In genomic region chr16:91917631-91918096, GRCm38 (mm10) we compare ENCODE assay signal across 7 mouse cellular contexts.
A peak's percentile ranks its signal among the peaks of the same experiment; 100 is the strongest.
DNase-seq lines count a peak whose midpoint lies in the region; ATAC-seq lines count a peak whose summit lies in the region.

No protein-coding gene starts in this region.

- WGBS in embryonic facial prominence, embryonic 11.5 days: 41% methylated on average over 17 of the region's 17 CpGs
- WGBS in limb, embryonic 11.5 days: 43% methylated on average over 17 of the region's 17 CpGs
- 30% methylated on average over 17 of the region's 17 CpGs for WGBS in midbrain, embryonic 14.5 days

- no peak overlapping the region; the same call in 1 of the 2 replicates for H3K4me2 ChIP-seq in embryonic facial prominence, embryonic 11.5 days (ENCODE audit: low read depth, low read length)
- H3K4me2 ChIP-seq in limb, embryonic 11.5 days (ENCODE audit: low read depth, severe bottlenecking): no peak overlapping the region
- peak overlapping the region; percentile 35 for H3K4me2 ChIP-seq in midbrain, embryonic 14.5 days (ENCODE audit: low read length)

- no peaks in the 10 kb centered on the region for H3K9me3 ChIP-seq in embryonic facial prominence, embryonic 11.5 days (replicated peaks; ENCODE audit: control insufficient read depth, low read length)
- H3K9me3 ChIP-seq in limb, embryonic 11.5 days (ENCODE audit: control insufficient read depth, low read length): no peaks in the 10 kb centered on the region
- no peaks in the 10 kb centered on the region for H3K9me3 ChIP-seq in midbrain, embryonic 14.5 days (ENCODE audit: control insufficient read depth, low read length)

- H3K27me3 ChIP-seq in embryonic facial prominence, embryonic 11.5 days (ENCODE audit: control insufficient read depth, insufficient read depth, low read length): no peaks in the 10 kb centered on the region
- no peaks in the 10 kb centered on the region for H3K27me3 ChIP-seq in limb, embryonic 11.5 days (ENCODE audit: control insufficient read depth, insufficient read depth, low read length)
- no peaks in the 10 kb centered on the region for H3K27me3 ChIP-seq in midbrain, embryonic 14.5 days (ENCODE audit: control insufficient read depth, insufficient read depth, low read length)

- peak overlapping the region; percentile 37 for H3K9ac ChIP-seq in embryonic facial prominence, embryonic 11.5 days (replicated peaks; ENCODE audit: low read length)
- no peak overlapping the region; the same call in 1 of the 2 replicates for H3K9ac ChIP-seq in limb, embryonic 11.5 days (ENCODE audit: low read length)
- no peak overlapping the region for H3K9ac ChIP-seq in midbrain, embryonic 14.5 days (replicated peaks; ENCODE audit: low read length)

- ATAC-seq in embryonic facial prominence, embryonic 11.5 days (replicated peaks; ENCODE audit: insufficient number of reproducible peaks, low FRiP score, low TSS enrichment, low read depth): 0 out of 2 replicates have a peak, but pooled peaks have one; percentile 27
- ATAC-seq in limb, embryonic 11.5 days (ENCODE audit: insufficient number of reproducible peaks, low FRiP score, low TSS enrichment, low read depth): peak; percentile 48; the same call in 1 of the 2 replicates
- no peak for ATAC-seq in midbrain, embryonic 14.5 days (ENCODE audit: low FRiP score, low TSS enrichment)

- no peak overlapping the region for H3K27ac ChIP-seq in embryonic facial prominence, embryonic 11.5 days (replicated peaks; ENCODE audit: low read depth, low read length)
- no peak overlapping the region for H3K27ac ChIP-seq in limb, embryonic 11.5 days (replicated peaks; ENCODE audit: low read depth, low read length)
- H3K27ac ChIP-seq in midbrain, embryonic 14.5 days (replicated peaks; ENCODE audit: low read depth, low read length): no peak overlapping the region

- DNase-seq in adrenal gland, postnatal 25 days: peak; percentile 83
- peak; percentile 90 for DNase-seq in embryonic facial prominence, embryonic 11.5 days (ENCODE audit: low spot score)
- DNase-seq in heart, adult 11 months: peak; percentile 98
- DNase-seq in kidney, adult 11 months: peak; percentile 80
- DNase-seq in limb, embryonic 11.5 days (ENCODE audit: low spot score): peak; percentile 91
- peak; percentile 82 for DNase-seq in midbrain, embryonic 14.5 days
- DNase-seq in spleen, adult 12 weeks (ENCODE audit: low spot score): peak; percentile 72

- no peaks in the 10 kb centered on the region for H3K36me3 ChIP-seq in embryonic facial prominence, embryonic 11.5 days (replicated peaks; ENCODE audit: control insufficient read depth, insufficient read depth, low read depth, low read length)
- H3K36me3 ChIP-seq in limb, embryonic 11.5 days (ENCODE audit: control insufficient read depth, insufficient read depth, low read length): no peaks in the 10 kb centered on the region
- H3K36me3 ChIP-seq in midbrain, embryonic 14.5 days (ENCODE audit: control insufficient read depth, insufficient read depth, low read length): peaks cover 7% of the 10 kb centered on the region; the same call in 1 of the 2 replicates

- H3K4me3 ChIP-seq in embryonic facial prominence, embryonic 11.5 days (ENCODE audit: low read depth, low read length): no peak overlapping the region
- H3K4me3 ChIP-seq in limb, embryonic 11.5 days (ENCODE audit: low read depth, low read length): no peak overlapping the region
- no peak overlapping the region for H3K4me3 ChIP-seq in midbrain, embryonic 14.5 days (replicated peaks; ENCODE audit: low read depth, low read length)

- no peaks in the 10 kb centered on the region for H3K4me1 ChIP-seq in embryonic facial prominence, embryonic 11.5 days (ENCODE audit: control insufficient read depth, insufficient read depth, low read length)
- no peaks in the 10 kb centered on the region for H3K4me1 ChIP-seq in limb, embryonic 11.5 days (ENCODE audit: control insufficient read depth, insufficient read depth, low read length)
- no peaks in the 10 kb centered on the region for H3K4me1 ChIP-seq in midbrain, embryonic 14.5 days (ENCODE audit: control insufficient read depth, insufficient read depth, low read length)
